Mouse (Mus musculus) G1E (cell line): ENCODE results near the gene Macrod2.

ENCODE experiments used
- CTCF ChIP-seq: IDR thresholded peaks from 2 replicates; pipeline ENCODE4 v1.5.1; 2012; ENCODE audit warnings: low read depth, low read length, inconsistent platforms, mixed read lengths
- GATA1 ChIP-seq: IDR thresholded peaks from 2 replicates; pipeline ENCODE4 v1.6.1; 2012; ENCODE audit warnings: borderline replicate concordance, low read length, inconsistent platforms, mixed read lengths
- GATA2 ChIP-seq: IDR thresholded peaks from 2 replicates; pipeline ENCODE4 v1.6.1; 2012; ENCODE audit warnings: low read depth, low read length, inconsistent platforms, borderline replicate concordance
- POLR2AphosphoS5 ChIP-seq: IDR thresholded peaks from 2 replicates; pipeline ENCODE4 v1.6.1; 2012; ENCODE audit warnings: low read depth, low read length, inconsistent platforms; ENCODE audit not compliant: insufficient replicate concordance
- TAL1 ChIP-seq: conservative IDR thresholded peaks from 2 replicates; pipeline ENCODE4 v1.6.1; 2012; ENCODE audit warnings: low read depth, low read length, inconsistent platforms, mixed read lengths

DNA sequence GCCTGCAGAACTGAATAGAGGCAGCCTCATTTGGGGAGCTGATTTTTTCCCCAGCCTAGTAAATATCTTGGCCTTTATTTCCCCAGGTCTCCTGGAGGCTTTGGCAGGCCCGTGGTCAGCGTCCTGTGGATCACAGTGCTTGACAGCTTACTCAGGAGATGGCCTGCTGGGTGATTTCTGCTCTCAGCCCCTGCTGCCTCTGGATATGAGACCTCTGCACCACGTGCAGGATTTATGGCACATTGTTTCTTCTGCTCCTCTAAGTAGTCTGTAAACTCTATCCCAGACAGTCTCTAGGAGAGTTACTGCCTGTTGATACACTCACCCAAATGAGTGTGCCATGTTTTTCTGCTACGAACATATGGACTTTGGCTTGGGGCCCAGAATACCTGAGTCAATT lies 1187.8 kb downstream of the Macrod2 start:
- TF ChIP-seq CTCF (no peak), GATA1 (no peak), TAL1 (no peak), POLR2AphosphoS5 (no peak), GATA2 (no peak)
